Mouse (Mus musculus) small intestine, adult 2 months (tissue): ENCODE measurements around the gene Gpr4.

Source experiments
- CTCF ChIP-seq: fragments of 200-500 bp; IDR thresholded peaks from 2 replicates; pipeline ENCODE4 v1.5.1; 2012; ENCODE audit warnings: low read depth, mild to moderate bottlenecking, control low read depth, inconsistent platforms, low read length, moderate library complexity, mixed read lengths; ENCODE audit not compliant: insufficient replicate concordance, insufficient read length; ENCODE audit errors: extremely low read depth
- POLR2A ChIP-seq: fragments of 200-500 bp; IDR thresholded peaks from 2 replicates; pipeline ENCODE4 v1.6.1; 2012; ENCODE audit warnings: low read depth, mild to moderate bottlenecking, control low read depth, inconsistent platforms, low read length, moderate library complexity

- TF ChIP-seq CTCF = no peak
- TF ChIP-seq POLR2A = no peak
These were observed 2.0 kb downstream of the Gpr4 start for GRCm38 (mm10) chr7:19214369-19214768.
